Mouse (Mus musculus): Measurements from ENCODE around the gene Col4a2.

Col4a2 gene

GRCm38 (mm10) chr8:11323681-11324080, 11.1 kb downstream of the Col4a2 start:
- DNase-seq (ENCODE audit: low read depth), result no peak

- DNase-seq (ENCODE audit: low read depth), result no peak
These were observed 12.3 kb downstream of the Col4a2 start for GRCm38 (mm10) chr8:11324801-11325395.

- DNase-seq (ENCODE audit: low read depth), result no peak
These were observed 14.7 kb downstream of the Col4a2 start for GRCm38 (mm10) chr8:11327298-11327697.

- no peak for DNase-seq (ENCODE audit: low read depth)
These were observed 15.3 kb downstream of the Col4a2 start for GRCm38 (mm10) chr8:11327722-11328417.

- DNase-seq (ENCODE audit: low read depth), result no peak
These were observed 19.0 kb downstream of the Col4a2 start for GRCm38 (mm10) chr8:11331561-11331960.

- DNase-seq (ENCODE audit: low read depth), result no peak
These were observed 21.1 kb downstream of the Col4a2 start for GRCm38 (mm10) chr8:11333746-11334145.

GRCm38 (mm10) chr8:11334493-11334892, 21.9 kb downstream of the Col4a2 start:
- DNase-seq (ENCODE audit: low read depth), result no peak

GRCm38 (mm10) chr8:11335238-11335637, 22.6 kb downstream of the Col4a2 start:
- DNase-seq (ENCODE audit: low read depth), result no peak

GRCm38 (mm10) chr8:11336346-11336745, 23.7 kb downstream of the Col4a2 start:
- DNase-seq (ENCODE audit: low read depth), result no peak

- no peak for DNase-seq (ENCODE audit: low read depth)
These were observed 25.0 kb downstream of the Col4a2 start for GRCm38 (mm10) chr8:11337642-11338041.

GRCm38 (mm10) chr8:11338507-11338906, 25.9 kb downstream of the Col4a2 start:
- DNase-seq (ENCODE audit: low read depth), result no peak

- no peak for DNase-seq (ENCODE audit: low read depth)
These were observed 27.9 kb downstream of the Col4a2 start for GRCm38 (mm10) chr8:11340310-11341110.

GRCm38 (mm10) chr8:11341111-11341566, 28.5 kb downstream of the Col4a2 start:
- no peak for DNase-seq (ENCODE audit: low read depth)

- no peak for DNase-seq (ENCODE audit: low read depth)
These were observed 31.9 kb downstream of the Col4a2 start for GRCm38 (mm10) chr8:11344459-11344858.

GRCm38 (mm10) chr8:11346225-11346624, 33.6 kb downstream of the Col4a2 start:
- DNase-seq (ENCODE audit: low read depth), result no peak

- DNase-seq (ENCODE audit: low read depth), result no peak
These were observed 35.1 kb downstream of the Col4a2 start for GRCm38 (mm10) chr8:11347699-11348098.

GRCm38 (mm10) chr8:11348622-11349021, 36.0 kb downstream of the Col4a2 start:
- DNase-seq (ENCODE audit: low read depth), result no peak

- DNase-seq (ENCODE audit: low read depth), result no peak
These were observed 38.8 kb downstream of the Col4a2 start for GRCm38 (mm10) chr8:11351355-11351754.

- DNase-seq (ENCODE audit: low read depth), result no peak
These were observed 39.9 kb downstream of the Col4a2 start for GRCm38 (mm10) chr8:11352514-11352913.

GRCm38 (mm10) chr8:11354800-11355451, 42.3 kb downstream of the Col4a2 start:
- no peak for DNase-seq (ENCODE audit: low read depth)

- no peak for DNase-seq (ENCODE audit: low read depth)
These were observed 43.3 kb downstream of the Col4a2 start for GRCm38 (mm10) chr8:11355900-11356299.

- DNase-seq (ENCODE audit: low read depth), result no peak
These were observed 44.2 kb downstream of the Col4a2 start for GRCm38 (mm10) chr8:11356776-11357175.

All from c-Kit-positive CD71-positive TER-119-negative erythroid progenitor cells, embryonic 14.5 days (primary cell).